Mouse (Mus musculus) spleen, adult 2 months (tissue): ENCODE measurements around the gene Rnf227. TPM values are rescaled to one million over a fixed set of nuclear protein-coding genes. Genes with fewer than 3 reads are reported as not detected.

ENCODE experiments used
- DNase-seq, 2 experiments: peaks; one replicate each; pipeline versions ENCODE4 v3.0.0 to v3.0.0-alpha.2; 2012 to 2021; ENCODE audit warnings: low spot score in 2 of 2, low read depth in 1 of 2
- H3K27ac ChIP-seq: fragments of 200-500 bp; 2 replicates; pipeline ENCODE4 v1.5.1; 2012; ENCODE audit warnings: low read length, inconsistent platforms; ENCODE audit not compliant: insufficient read depth
- H3K27me3 ChIP-seq: fragments of 200-500 bp; 2 replicates; pipeline ENCODE4 v1.6.1; 2012; ENCODE audit warnings: mild to moderate bottlenecking, moderate library complexity, low read length, inconsistent platforms; ENCODE audit not compliant: control insufficient read depth, insufficient read depth
- H3K36me3 ChIP-seq: fragments of 200-500 bp; 2 replicates; pipeline ENCODE4 v1.6.1; 2012; ENCODE audit warnings: mild to moderate bottlenecking, low read length, inconsistent platforms; ENCODE audit not compliant: control insufficient read depth, insufficient read depth
- H3K4me1 ChIP-seq: fragments of 200-500 bp; 2 replicates; pipeline ENCODE4 v1.6.1; 2011; ENCODE audit warnings: inconsistent platforms; ENCODE audit not compliant: control insufficient read depth, insufficient read depth, insufficient read length
- H3K4me3 ChIP-seq: fragments of 200-500 bp; 2 replicates; pipeline ENCODE4 v1.5.1; 2011; ENCODE audit warnings: mild to moderate bottlenecking, inconsistent platforms; ENCODE audit not compliant: insufficient read depth, insufficient read length; ENCODE audit errors: extremely low read depth
- CTCF ChIP-seq: fragments of 200-500 bp; IDR thresholded peaks from 2 replicates; pipeline ENCODE4 v1.5.1; 2011; ENCODE audit warnings: mild to moderate bottlenecking, inconsistent platforms; ENCODE audit not compliant: insufficient read depth, insufficient read length, insufficient replicate concordance; ENCODE audit errors: extremely low read depth
- POLR2A ChIP-seq: fragments of 200-500 bp; IDR thresholded peaks from 2 replicates; pipeline ENCODE4 v1.6.1; 2011; ENCODE audit warnings: low read depth, low read length, inconsistent platforms
- WGBS: fragments of 180-500 bp; shearing (Covaris S2); methylation state at CpG from one replicate; pipeline ENCODE4 v1.1.7; 2018; 5-methylcytosine and 5-hydroxymethylcytosine counted together
- polyA plus RNA-seq: library from polyadenylated mRNA; depleted of rRNA; stranded (reverse); fragments of >200 nt; gene quantifications from 2 replicates; pipeline ENCODE4 v1.2.3, GENCODE M21; 2012

Rnf227 gene
- polyA plus RNA-seq, 1 experiment = 0.47 TPM

GRCm38 (mm10) chr11:69366855-69367615 is 26.8 kb downstream of the Rnf227 start:
- H3K36me3 ChIP-seq = peaks cover 7% of the 10 kb centered on the region
- no peak for TF ChIP-seq CTCF
- TF ChIP-seq POLR2A = peak; percentile 23; the same call in 1 of the 2 replicates
- peak in 1 of 2 experiments; percentile 22 for DNase-seq
- peak overlapping the region; percentile 92 for H3K4me3 ChIP-seq
- peaks cover 8% of the 10 kb centered on the region; the same call in 1 of the 2 replicates for H3K4me1 ChIP-seq
- H3K27ac ChIP-seq = peak overlapping the region; percentile 89
- WGBS = under 1% methylated on average over 22 of the region's 22 CpGs
- no peaks in the 10 kb centered on the region for H3K27me3 ChIP-seq

- TF ChIP-seq CTCF (no peak), POLR2A (no peak)
- peak overlapping the region; percentile 92 for H3K4me3 ChIP-seq
- H3K27me3 ChIP-seq = no peaks in the 10 kb centered on the region
- peaks cover 5% of the 10 kb centered on the region for H3K36me3 ChIP-seq
- WGBS = 2% methylated on average over 22 of the region's 22 CpGs
- peaks cover 8% of the 10 kb centered on the region; the same call in 1 of the 2 replicates for H3K4me1 ChIP-seq
- DNase-seq = peak in 1 of 2 experiments; percentile 44
- peak overlapping the region; percentile 89 for H3K27ac ChIP-seq
Measured at GRCm38 (mm10) chr11:69367616-69368355, 27.5 kb downstream of the Rnf227 start.

- H3K27me3 ChIP-seq = no peaks in the 10 kb centered on the region
- DNase-seq = peak in 1 of 2 experiments; percentile 37
- H3K36me3 ChIP-seq = peaks cover 4% of the 10 kb centered on the region
- H3K4me3 ChIP-seq = peak overlapping the region; percentile 92
- TF ChIP-seq CTCF = no peak
- TF ChIP-seq POLR2A = no peak; the same call in 1 of the 2 replicates
- under 1% methylated on average over 82 of the region's 106 CpGs for WGBS
- H3K4me1 ChIP-seq = peaks cover 8% of the 10 kb centered on the region; the same call in 1 of the 2 replicates
- peak overlapping the region; percentile 89 for H3K27ac ChIP-seq
Measured at GRCm38 (mm10) chr11:69368356-69369214, 28.3 kb downstream of the Rnf227 start.

- H3K27me3 ChIP-seq = no peaks in the 10 kb centered on the region
- no peaks in the 10 kb centered on the region for H3K36me3 ChIP-seq
- H3K27ac ChIP-seq = peak within 1 kb of the TSS; percentile 89
- no peak for DNase-seq
- TF ChIP-seq CTCF (no peak), POLR2A (no peak; the same call in 1 of the 2 replicates)
- H3K4me1 ChIP-seq = peaks cover 8% of the 10 kb centered on the region; the same call in 1 of the 2 replicates
- H3K4me3 ChIP-seq = peak within 1 kb of the TSS; percentile 92
- WGBS = 0% methylated on average over 19 of the region's 34 CpGs
Measured at GRCm38 (mm10) chr11:69369215-69369989, 29.1 kb downstream of the Rnf227 start, which contains the start of gene Chd3. Chd3 (minus strand) TSS chr11:69369406.

GRCm38 (mm10) chr11:69369990-69370816 is 29.9 kb downstream of the Rnf227 start:
- H3K36me3 ChIP-seq = no peaks in the 10 kb centered on the region
- WGBS = 45% methylated on average over 2 of the region's 2 CpGs
- DNase-seq = no peak
- peaks cover 4% of the 10 kb centered on the region; the same call in 1 of the 2 replicates for H3K4me1 ChIP-seq
- TF ChIP-seq POLR2A = no peak
- no peak for TF ChIP-seq CTCF
- H3K27ac ChIP-seq = no peak overlapping the region
- H3K27me3 ChIP-seq = no peaks in the 10 kb centered on the region
- H3K4me3 ChIP-seq = no peak overlapping the region
